Mouse (Mus musculus) neutrophil, adult 5-6 weeks (primary cell): ENCODE data around the gene Olfr559. TPM values are rescaled to one million over a fixed set of nuclear protein-coding genes. Genes with fewer than 3 reads are reported as not detected.

ENCODE experiments used
- ATAC-seq: fragments of 151-379, 151-347 bp; 2 replicates; pipeline ENCODE4 v1.8.0; 2017; ENCODE audit warnings: mild to moderate bottlenecking, moderate TSS enrichment; ENCODE audit not compliant: insufficient number of reproducible peaks, poor library complexity, low FRiP score, severe bottlenecking; ENCODE audit errors: extremely low read depth
- total RNA-seq: library from RNA; stranded (forward); fragments of 200-1000 nt; gene quantifications from 2 replicates; pipeline ENCODE4 v1.2.3, GENCODE M21; 2017

Gene Olfr559
- total RNA-seq = not detected in 2 replicates

DNA sequence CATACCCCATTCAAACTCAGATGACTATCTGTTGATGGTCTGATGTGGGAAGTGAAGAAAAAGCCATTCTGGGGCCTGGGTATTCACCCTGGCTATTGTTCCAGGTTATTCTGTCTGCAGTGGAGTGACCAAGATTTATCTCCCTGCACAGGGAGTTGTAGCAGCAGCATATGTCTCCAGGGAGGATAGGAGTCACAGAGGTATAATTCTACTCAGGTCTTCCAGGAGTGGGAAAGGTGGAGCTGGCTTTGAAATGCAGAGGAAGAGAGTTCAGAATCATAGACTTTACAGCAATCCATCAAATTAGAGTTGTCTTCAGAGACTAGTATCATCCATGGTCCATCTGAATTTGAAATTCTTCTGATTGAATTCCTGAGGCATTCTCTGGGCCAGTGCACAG, at the start of gene Olfr559:
Olfr559 (minus strand) TSS at position 101 of the 400 bp plus-strand sequence.
- ATAC-seq = no peak

GRCm38 (mm10) chr7:102770921-102771320, 43.6 kb upstream of the Olfr559 start, which contains the start of gene Olfr561:
Gene Olfr561, plus strand, starts transcription at chr7:102771221.
- no peak for ATAC-seq

GRCm38 (mm10) chr7:102759266-102759665, 32.0 kb upstream of the Olfr559 start, which contains the start of the genes Olfr560 and Olfr78:
Gene Olfr560, minus strand, starts transcription at chr7:102759366.
Gene Olfr78, minus strand, starts transcription at chr7:102759471.
- no peak for ATAC-seq

GRCm38 (mm10) chr7:102752086-102752485, 24.8 kb upstream of the Olfr559 start:
- ATAC-seq = no peak

DNA sequence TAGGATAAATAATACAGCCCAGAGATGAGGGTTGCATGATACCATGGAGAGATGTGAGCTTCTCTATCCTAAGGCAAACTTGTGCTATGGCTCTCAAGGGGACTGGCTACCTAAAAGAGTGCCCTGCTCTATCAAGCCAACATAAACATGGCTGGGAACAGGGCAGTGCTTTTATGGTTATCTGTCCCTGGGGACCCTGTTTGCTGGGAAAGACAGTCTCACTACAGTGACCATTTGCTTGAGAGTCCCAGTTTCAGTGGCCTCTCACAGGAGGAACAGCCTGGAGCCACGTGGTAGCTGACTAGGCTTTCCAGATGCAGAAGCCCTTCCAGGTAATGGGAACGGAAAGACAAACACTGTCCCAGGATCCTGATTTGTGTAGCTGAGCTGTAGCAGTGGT, 10.4 kb upstream of the Olfr559 start:
- ATAC-seq = no peak

- ATAC-seq = no peak
These were observed 6.5 kb upstream of the Olfr559 start for GRCm38 (mm10) chr7:102733793-102734192.

DNA sequence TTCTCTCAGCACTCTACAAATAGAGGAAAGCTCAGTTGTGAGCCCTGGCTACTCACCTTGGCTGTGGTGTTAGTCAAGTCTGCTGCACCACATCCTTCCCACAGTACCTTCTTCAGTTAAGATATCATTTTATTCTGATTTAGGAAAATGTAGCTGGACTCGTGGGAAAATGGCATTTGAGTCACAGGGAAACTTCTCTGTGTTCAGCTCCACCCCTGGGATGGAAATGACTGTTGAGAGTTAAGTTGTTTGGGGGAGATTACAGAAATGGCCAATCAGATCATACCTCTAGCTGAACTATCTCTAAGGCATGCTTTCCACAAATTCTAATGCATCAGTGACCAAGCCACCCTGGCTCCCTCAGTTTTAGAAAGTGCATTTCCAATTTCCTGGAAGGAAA, 8.3 kb downstream of the Olfr559 start, which contains the start of gene Olfr33:
Olfr33 (minus strand) TSS at position 101 of the 400 bp plus-strand sequence.
- no peak for ATAC-seq

GRCm38 (mm10) chr7:102701915-102702314, 25.4 kb downstream of the Olfr559 start, which contains the start of gene Olfr558:
Gene Olfr558, plus strand, starts transcription at chr7:102702215.
- no peak for ATAC-seq

DNA sequence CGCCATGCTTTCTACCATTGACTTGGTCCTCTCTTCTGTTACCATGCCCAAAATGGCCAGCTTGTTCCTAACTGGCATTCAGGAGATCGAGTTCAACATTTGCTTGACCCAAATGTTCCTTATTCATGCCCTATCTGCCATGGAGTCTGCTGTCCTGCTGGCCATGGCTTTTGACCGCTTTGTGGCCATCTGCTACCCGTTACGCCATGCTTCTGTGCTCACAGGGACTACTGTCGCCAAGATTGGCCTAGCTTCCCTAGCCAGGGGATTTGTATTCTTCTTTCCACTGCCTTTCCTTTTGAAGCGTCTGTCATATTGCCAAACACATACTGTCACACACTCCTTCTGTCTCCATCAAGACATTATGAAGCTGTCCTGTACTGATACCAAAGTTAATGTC, 28.8 kb downstream of the Olfr559 start:
- ATAC-seq = no peak

DNA sequence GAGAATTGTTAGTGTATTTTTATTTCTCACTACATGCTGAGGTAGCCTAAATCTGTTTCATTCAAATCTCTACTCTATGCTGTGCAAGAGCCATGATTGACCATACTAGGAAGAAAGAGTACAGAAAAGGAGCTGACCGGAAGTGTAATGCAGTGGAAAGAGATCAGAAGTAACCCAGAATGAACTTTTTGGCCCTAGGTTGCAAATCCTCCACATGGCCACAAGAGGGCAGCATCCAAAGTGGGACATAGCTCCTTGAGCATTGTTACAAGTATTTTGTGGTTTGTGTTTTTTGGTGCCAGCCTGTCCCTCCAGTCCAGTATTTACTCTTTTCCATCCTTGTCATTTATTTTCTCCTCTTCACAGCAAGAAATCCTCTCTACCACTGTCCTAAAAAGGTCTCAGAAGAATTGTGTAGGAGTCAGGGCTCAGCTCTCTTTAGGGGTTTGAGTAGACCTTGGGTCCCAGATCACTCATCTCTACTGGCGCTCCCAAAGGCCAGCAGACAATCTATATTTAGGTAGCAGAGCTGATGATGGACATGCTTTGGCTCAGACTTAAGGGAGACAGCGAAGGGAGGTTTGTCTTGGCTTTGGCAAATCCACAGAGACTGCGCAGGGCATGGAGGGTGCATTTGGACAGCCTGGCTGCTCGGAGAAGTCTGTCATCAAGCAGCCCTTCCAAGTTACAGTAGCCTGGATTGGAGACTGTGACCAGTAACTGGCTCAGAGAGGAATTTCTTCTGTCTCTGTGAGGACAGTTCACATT, 31.7 kb downstream of the Olfr559 start, which contains the start of gene Olfr557:
Olfr557 (plus strand) TSS at position 553 of the 768 bp plus-strand sequence.
- peak; percentile 55; the same call in 1 of the 2 replicates for ATAC-seq

DNA sequence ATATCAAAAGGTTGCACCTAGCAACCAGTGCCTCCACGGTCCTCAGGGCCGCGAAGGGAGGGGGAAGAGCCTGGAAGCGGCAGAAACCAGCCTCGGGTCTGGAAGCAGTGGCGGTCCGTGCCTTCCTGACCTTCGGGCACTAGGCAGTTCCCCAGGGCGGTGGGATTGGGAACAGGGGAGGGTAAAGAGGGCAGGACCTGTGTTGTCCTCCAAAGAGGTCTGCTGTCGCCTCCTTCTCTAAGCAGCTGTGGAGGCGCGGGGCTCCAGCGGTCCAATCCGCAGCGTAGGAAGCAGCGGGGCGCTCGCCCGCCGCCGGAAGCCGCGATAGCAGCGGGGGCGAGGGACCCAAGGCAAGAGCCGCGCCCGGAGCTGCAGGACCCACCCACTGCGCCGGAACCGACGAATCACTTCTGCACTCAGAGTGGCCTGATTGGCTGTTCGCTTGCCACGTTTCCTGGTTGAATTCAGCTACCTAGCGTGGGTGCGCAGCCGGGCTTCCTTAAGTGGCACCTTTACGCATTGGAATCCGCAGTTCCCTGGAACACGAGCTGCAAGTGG, 40.3 kb downstream of the Olfr559 start, which contains the start of gene Trim68:
Trim68 (minus strand) TSS at position 384 of the 558 bp plus-strand sequence.
- ATAC-seq = peak; percentile 98

DNA sequence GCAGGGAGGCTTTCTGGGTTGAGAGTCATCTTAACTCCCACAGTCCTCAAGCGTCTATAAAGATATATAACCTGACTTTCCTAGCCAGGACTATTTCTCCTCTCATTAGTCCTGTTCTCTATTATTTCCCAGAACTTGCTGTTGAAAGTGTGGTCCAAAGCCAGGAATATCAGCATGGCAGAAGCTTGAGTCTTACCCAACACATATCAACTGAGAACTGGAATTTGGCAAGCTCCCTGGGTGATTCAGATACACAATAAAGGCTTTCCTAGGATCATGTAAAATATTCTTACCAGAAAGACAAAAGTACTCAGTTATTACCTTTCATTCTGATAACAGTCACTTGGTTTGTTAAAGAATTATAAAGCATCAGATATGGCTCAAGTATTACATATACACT, 45.4 kb downstream of the Olfr559 start:
- ATAC-seq = no peak

GRCm38 (mm10) chr7:102676225-102676624, 51.1 kb downstream of the Olfr559 start:
- ATAC-seq = no peak

Other genes with a start within 250 kb of the Olfr559 start
- gene Olfr543, start 245.8 kb downstream of the Olfr559 start, total RNA-seq = not detected in 2 replicates
- gene Olfr544, start 239.2 kb downstream of the Olfr559 start, total RNA-seq = not detected in 2 replicates
- gene Olfr545, start 227.9 kb downstream of the Olfr559 start, total RNA-seq = not detected in 2 replicates
- gene Olfr547, start 192.7 kb downstream of the Olfr559 start, total RNA-seq = not detected in 2 replicates
- gene Olfr548-ps1, start 186.6 kb downstream of the Olfr559 start, total RNA-seq = not detected in 2 replicates
- gene Olfr549, start 177.6 kb downstream of the Olfr559 start, total RNA-seq = not detected in 2 replicates
- gene Trim21, start 162.0 kb downstream of the Olfr559 start, total RNA-seq = 48.9 and 65.3 TPM in 2 replicates
- gene Olfr550, start 156.0 kb downstream of the Olfr559 start, total RNA-seq = 0.12 TPM in 1 of 2 replicates, not detected in the other
- gene Olfr551, start 135.6 kb downstream of the Olfr559 start, total RNA-seq = not detected in 2 replicates
- not detected in 2 replicates for gene Olfr552, start 129.7 kb downstream of the Olfr559 start, total RNA-seq
- not detected in 2 replicates for gene Olfr553, start 109.3 kb downstream of the Olfr559 start, total RNA-seq
- 0.47 TPM in 1 of 2 replicates, not detected in the other for gene Olfr554, start 89.1 kb downstream of the Olfr559 start, total RNA-seq
- not detected in 2 replicates for gene Olfr555, start 68.7 kb downstream of the Olfr559 start, total RNA-seq
- gene Olfr556, start 62.6 kb downstream of the Olfr559 start, total RNA-seq = not detected in 2 replicates
- 10.6 and 12.5 TPM in 2 replicates for gene Trim68, start 40.2 kb downstream of the Olfr559 start, total RNA-seq
- not detected in 2 replicates for gene Olfr557, start 31.6 kb downstream of the Olfr559 start, total RNA-seq
- gene Olfr558, start 25.3 kb downstream of the Olfr559 start, total RNA-seq = not detected in 2 replicates
- not detected in 2 replicates for gene Olfr33, start 8.4 kb downstream of the Olfr559 start, total RNA-seq
- gene Olfr560, start 31.9 kb upstream of the Olfr559 start, total RNA-seq = 0.37 TPM in 1 of 2 replicates, not detected in the other
- gene Olfr78, start 32.0 kb upstream of the Olfr559 start, total RNA-seq = 0.12 TPM in 1 of 2 replicates, not detected in the other
- gene Olfr561, start 43.7 kb upstream of the Olfr559 start, total RNA-seq = not detected in 2 replicates
- not detected in 2 replicates for gene Olfr564, start 76.0 kb upstream of the Olfr559 start, total RNA-seq
- gene Olfr566, start 131.3 kb upstream of the Olfr559 start, total RNA-seq = not detected in 2 replicates
- not detected in 2 replicates for gene Olfr568, start 149.6 kb upstream of the Olfr559 start, total RNA-seq
- gene Olfr569, start 163.4 kb upstream of the Olfr559 start, total RNA-seq = not detected in 2 replicates
- not detected in 2 replicates for gene Olfr570, start 167.1 kb upstream of the Olfr559 start, total RNA-seq
- not detected in 2 replicates for gene Olfr571, start 190.0 kb upstream of the Olfr559 start, total RNA-seq
- not detected in 2 replicates for gene Olfr572, start 196.9 kb upstream of the Olfr559 start, total RNA-seq
- gene Olfr573-ps1, start 215.1 kb upstream of the Olfr559 start, total RNA-seq = not detected in 2 replicates
- gene Olfr574, start 221.0 kb upstream of the Olfr559 start, total RNA-seq = not detected in 2 replicates
- not detected in 2 replicates for gene Olfr575, start 231.3 kb upstream of the Olfr559 start, total RNA-seq
- not detected in 2 replicates for gene Olfr576, start 235.2 kb upstream of the Olfr559 start, total RNA-seq
- not detected in 2 replicates for gene Olfr577, start 248.5 kb upstream of the Olfr559 start, total RNA-seq